Mouse (Mus musculus): ENCODE measurements around the gene Rsc1a1. TPM values are rescaled to one million over a fixed set of nuclear protein-coding genes. Genes with fewer than 3 reads are reported as not detected.

Rsc1a1 gene
- polyA plus RNA-seq, 1 experiment from 2014 or later: 1.4 TPM

GRCm38 (mm10) chr4:141639474-141639873 is 45.9 kb downstream of the Rsc1a1 start:
- 63% methylated on average over 11 of the region's 11 CpGs for WGBS
- no peaks in the 10 kb centered on the region for H3K27me3 ChIP-seq (replicated peaks; ENCODE audit: control insufficient read depth, insufficient read depth, low read length)
- no peak overlapping the region for H3K4me3 ChIP-seq (replicated peaks; ENCODE audit: low read length)
- H3K27ac ChIP-seq (ENCODE audit: low read length): no peak overlapping the region
- peaks cover 11% of the 10 kb centered on the region for H3K4me1 ChIP-seq (replicated peaks; ENCODE audit: control insufficient read depth, insufficient read depth, low read length)
- H3K36me3 ChIP-seq (ENCODE audit: control insufficient read depth, insufficient read depth): peaks cover 20% of the 10 kb centered on the region
- no peaks in the 10 kb centered on the region for H3K9me3 ChIP-seq (ENCODE audit: control insufficient read depth, low read length)
- no peak for ATAC-seq
- no peak overlapping the region for H3K9ac ChIP-seq (replicated peaks; ENCODE audit: low read depth, low read length)
- no peak overlapping the region for H3K4me2 ChIP-seq (ENCODE audit: low read length)

- 92% methylated on average over 5 of the region's 5 CpGs for WGBS
- ATAC-seq: no peak
- H3K4me2 ChIP-seq (ENCODE audit: low read length): no peak overlapping the region
- H3K4me1 ChIP-seq (replicated peaks; ENCODE audit: control insufficient read depth, insufficient read depth, low read length): no peaks in the 10 kb centered on the region
- H3K36me3 ChIP-seq (ENCODE audit: control insufficient read depth, insufficient read depth): peaks cover 33% of the 10 kb centered on the region
- no peaks in the 10 kb centered on the region for H3K9me3 ChIP-seq (ENCODE audit: control insufficient read depth, low read length)
- no peak overlapping the region for H3K4me3 ChIP-seq (replicated peaks; ENCODE audit: low read length)
- H3K27ac ChIP-seq (ENCODE audit: low read length): no peak overlapping the region
- no peak overlapping the region for H3K9ac ChIP-seq (replicated peaks; ENCODE audit: low read depth, low read length)
- no peaks in the 10 kb centered on the region for H3K27me3 ChIP-seq (replicated peaks; ENCODE audit: control insufficient read depth, insufficient read depth, low read length)
Observed at GRCm38 (mm10) chr4:141636693-141637092, 48.7 kb downstream of the Rsc1a1 start.

GRCm38 (mm10) chr4:141635991-141636390 is 49.4 kb downstream of the Rsc1a1 start:
- Histone ChIP-seq H3K4me2 (ENCODE audit: low read length) (no peak overlapping the region), H3K27ac (ENCODE audit: low read length) (no peak overlapping the region), H3K9me3 (ENCODE audit: control insufficient read depth, low read length) (no peaks in the 10 kb centered on the region), H3K36me3 (ENCODE audit: control insufficient read depth, insufficient read depth) (peaks cover 34% of the 10 kb centered on the region), H3K27me3 (replicated peaks; ENCODE audit: control insufficient read depth, insufficient read depth, low read length) (no peaks in the 10 kb centered on the region), H3K4me3 (replicated peaks; ENCODE audit: low read length) (no peak overlapping the region), H3K9ac (replicated peaks; ENCODE audit: low read depth, low read length) (no peak overlapping the region), H3K4me1 (replicated peaks; ENCODE audit: control insufficient read depth, insufficient read depth, low read length) (no peaks in the 10 kb centered on the region)
- 92% methylated on average over 9 of the region's 9 CpGs for WGBS
- ATAC-seq: no peak

Other genes starting within 250 kb of the Rsc1a1 start
- not detected in 2 replicates for gene Srarp, start 249.5 kb downstream of the Rsc1a1 start, polyA plus RNA-seq (2015; fragmentation: Nextera tagmentation; extraction: Ambion mirVana)
- 62.0 and 64.2 TPM in 2 replicates for gene Zbtb17, start 240.9 kb downstream of the Rsc1a1 start, polyA plus RNA-seq (2015; fragmentation: Nextera tagmentation; extraction: Ambion mirVana)
- 16.0 and 19.1 TPM in 2 replicates for gene Spen, start 147.0 kb downstream of the Rsc1a1 start, polyA plus RNA-seq (2015; fragmentation: Nextera tagmentation; extraction: Ambion mirVana)
- gene Fblim1, start 79.5 kb downstream of the Rsc1a1 start, polyA plus RNA-seq (2015; fragmentation: Nextera tagmentation; extraction: Ambion mirVana): 18.8 and 27.8 TPM in 2 replicates
- 0.13 and 0.19 TPM in 2 replicates for gene Tmem82, start 67.0 kb downstream of the Rsc1a1 start, polyA plus RNA-seq (2015; fragmentation: Nextera tagmentation; extraction: Ambion mirVana)
- gene Slc25a34, start 61.8 kb downstream of the Rsc1a1 start, polyA plus RNA-seq (2015; fragmentation: Nextera tagmentation; extraction: Ambion mirVana): 0.08 TPM in 1 of 2 replicates, not detected in the other
- 5.0 and 7.0 TPM in 2 replicates for gene Plekhm2, start 20.7 kb downstream of the Rsc1a1 start, polyA plus RNA-seq (2015; fragmentation: Nextera tagmentation; extraction: Ambion mirVana)
- 13.1 and 14.3 TPM in 2 replicates for gene Ddi2, start 37.8 kb upstream of the Rsc1a1 start, polyA plus RNA-seq (2015; fragmentation: Nextera tagmentation; extraction: Ambion mirVana)
- not detected in 2 replicates for gene Agmat, start 61.1 kb upstream of the Rsc1a1 start, polyA plus RNA-seq (2015; fragmentation: Nextera tagmentation; extraction: Ambion mirVana)
- gene Dnajc16, start 105.3 kb upstream of the Rsc1a1 start, polyA plus RNA-seq (2015; fragmentation: Nextera tagmentation; extraction: Ambion mirVana): 5.3 and 6.4 TPM in 2 replicates
- 15.8 and 16.6 TPM in 2 replicates for gene Casp9, start 108.0 kb upstream of the Rsc1a1 start, polyA plus RNA-seq (2015; fragmentation: Nextera tagmentation; extraction: Ambion mirVana)
- not detected in 2 replicates for gene Cela2a, start 140.6 kb upstream of the Rsc1a1 start, polyA plus RNA-seq (2015; fragmentation: Nextera tagmentation; extraction: Ambion mirVana)
- not detected in 2 replicates for gene Ctrc, start 160.8 kb upstream of the Rsc1a1 start, polyA plus RNA-seq (2015; fragmentation: Nextera tagmentation; extraction: Ambion mirVana)
- 69.9 and 76.8 TPM in 2 replicates for gene Efhd2, start 189.3 kb upstream of the Rsc1a1 start, polyA plus RNA-seq (2015; fragmentation: Nextera tagmentation; extraction: Ambion mirVana)